In the genomic region with DNA sequence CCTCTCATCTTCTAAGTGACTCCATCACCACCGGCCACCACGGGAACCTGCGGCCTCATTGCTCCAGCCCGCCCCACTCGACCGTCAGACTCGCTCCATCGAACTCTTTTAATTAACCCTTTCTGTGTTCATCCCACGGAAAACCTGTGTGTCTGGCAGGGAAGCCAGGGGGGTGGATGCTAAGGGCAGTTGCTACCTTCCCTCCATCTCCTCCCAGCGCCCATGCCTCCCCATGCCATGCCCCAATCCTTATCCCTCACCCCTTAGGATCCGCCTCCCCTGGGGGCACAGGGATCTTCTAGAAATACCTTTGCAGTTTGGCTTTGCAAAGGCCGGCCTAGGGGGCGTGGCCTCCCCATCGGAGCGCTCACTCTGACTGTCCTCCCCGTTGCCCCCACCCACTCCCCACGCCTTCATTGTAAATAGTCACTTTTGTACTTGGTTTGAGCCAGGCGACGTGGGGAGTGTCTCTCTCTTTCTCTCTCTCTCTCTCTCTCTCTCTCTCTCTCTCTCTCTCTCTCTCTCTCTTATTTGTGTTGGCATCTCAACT, we compare ENCODE assay signal across 16 mouse cellular contexts. TPM values are rescaled to one million over a fixed set of nuclear protein-coding genes. Genes with fewer than 3 reads are reported as not detected.
A peak's percentile ranks its signal among the peaks of the same experiment; 100 is the strongest.
DNase-seq lines count a peak whose midpoint lies in the region; ATAC-seq and TF ChIP-seq lines count a peak whose summit lies in the region.
"Had no signal": no experiment of that assay in that cellular context is flagged by ENCODE, and none has a peak within 500 bp of the region (broad histone marks: within the 10 kb centered on the region; RNA-seq: fewer than 3 reads in every experiment).

No protein-coding gene starts in this region.

- no peak overlapping the region for H3K9ac ChIP-seq in intestine, postnatal 0 days (ENCODE audit: low read depth, low read length)

- no peak for TF ChIP-seq CTCF in intestine, postnatal 0 days (IDR thresholded peaks at IDR 0.05; ENCODE audit: low read depth)

- H3K9me3 ChIP-seq in heart, embryonic 10.5 days: no peaks in the 10 kb centered on the region
- no peaks in the 10 kb centered on the region for H3K9me3 ChIP-seq in intestine, postnatal 0 days (ENCODE audit: control insufficient read depth)

- no peaks in the 10 kb centered on the region for H3K36me3 ChIP-seq in heart, embryonic 10.5 days
- no peaks in the 10 kb centered on the region for H3K36me3 ChIP-seq in intestine, postnatal 0 days (ENCODE audit: control insufficient read depth, insufficient read depth)

- no peak for ATAC-seq in intestine, postnatal 0 days
- ATAC-seq in megakaryocyte, adult 5-6 weeks (ENCODE audit: poor library complexity, severe bottlenecking): no peak

- WGBS in heart, embryonic 10.5 days: under 1% methylated on average over 19 of the region's 19 CpGs
- 2% methylated on average over 19 of the region's 19 CpGs for WGBS in intestine, postnatal 0 days

- H3K27me3 ChIP-seq in heart, embryonic 10.5 days (ENCODE audit: insufficient read depth, poor library complexity, severe bottlenecking): peaks cover 79% of the 10 kb centered on the region
- H3K27me3 ChIP-seq in intestine, postnatal 0 days (replicated peaks; ENCODE audit: control insufficient read depth, insufficient read depth, low read length): peaks cover 63% of the 10 kb centered on the region

- DNase-seq in heart, embryonic 10.5 days (ENCODE audit: low spot score): no peak
- no peak for DNase-seq in heart, postnatal 14 days
- DNase-seq in testis, postnatal 10 days (ENCODE audit: low spot score): peak; percentile 54
- no peak for DNase-seq in testis, postnatal 14 days (ENCODE audit: low spot score)
- no peak for DNase-seq in ovary, postnatal 14 days (ENCODE audit: low spot score)
- DNase-seq in spleen, postnatal 14 days (ENCODE audit: low spot score in 2 of 2): no peak
- DNase-seq: adrenal gland, postnatal 14 days; B cell, adult 2 months; cerebellum, adult 2 months; gastrocnemius, postnatal 14 days; liver; thymus, postnatal 4 days had no signal

- peaks cover 21% of the 10 kb centered on the region for H3K4me1 ChIP-seq in heart, embryonic 10.5 days
- no peaks in the 10 kb centered on the region for H3K4me1 ChIP-seq in intestine, postnatal 0 days (replicated peaks; ENCODE audit: control insufficient read depth, insufficient read depth, low read length)

- peak overlapping the region; percentile 46 for H3K4me3 ChIP-seq in heart, embryonic 10.5 days
- no peak overlapping the region for H3K4me3 ChIP-seq in intestine, postnatal 0 days (ENCODE audit: low read depth, low read length)

- H3K4me2 ChIP-seq in intestine, postnatal 0 days (replicated peaks; ENCODE audit: low read depth): peak overlapping the region; percentile 37; the same call in 1 of the 2 replicates

- intact Hi-C loops in heart, postnatal 14 days (cut with DNase I): loop anchor here (10.0 kb wide), 1 partner anchor 59 kb away; no protein-coding TSS in a partner anchor

- no peak overlapping the region for H3K27ac ChIP-seq in heart, embryonic 10.5 days
- H3K27ac ChIP-seq in intestine, postnatal 0 days (ENCODE audit: low read depth, low read length): no peak overlapping the region

RNA-seq across cellular contexts. Expression of gene Nanos2, which starts 23.8 kb away (rescaled TPM):
- polyA plus RNA-seq in heart, embryonic 10.5 days (2016; fragmentation: Nextera tagmentation; extraction: Ambion mirVana): not detected in 2 replicates
- not detected for total RNA-seq in heart, postnatal 14 days (2021)
- not detected in 2 replicates for polyA plus RNA-seq in intestine, postnatal 0 days (2015; fragmentation: Nextera tagmentation; extraction: Ambion mirVana)
- total RNA-seq in megakaryocyte, adult 5-6 weeks (2015): not detected in 2 replicates
- not detected in 2 replicates for total RNA-seq in megakaryocyte, adult 5-6 weeks (2017)
- total RNA-seq: adrenal gland, postnatal 14 days; gastrocnemius, postnatal 14 days; neutrophil, adult 5-6 weeks had no signal
- polyA plus RNA-seq: small intestine, adult 2 months had no signal

RNA-seq across cellular contexts. Expression of gene Mypop, which starts 27.7 kb away (rescaled TPM):
- polyA plus RNA-seq in heart, embryonic 10.5 days (2016; fragmentation: Nextera tagmentation; extraction: Ambion mirVana): 2.1 and 3.3 TPM in 2 replicates
- total RNA-seq in heart, postnatal 14 days (2021): 1 to 10 TPM; 2.5 to 2.8 TPM
- polyA plus RNA-seq in intestine, postnatal 0 days (2015; fragmentation: Nextera tagmentation; extraction: Ambion mirVana): 1.1 and 1.2 TPM in 2 replicates
- total RNA-seq in megakaryocyte, adult 5-6 weeks (2015): 0.25 TPM in 1 of 2 replicates, not detected in the other
- total RNA-seq in megakaryocyte, adult 5-6 weeks (2017): 0.15 and 0.24 TPM in 2 replicates

RNA-seq across cellular contexts. Expression of gene Nova2, which starts 37.7 kb away (rescaled TPM):
- 0.53 and 0.57 TPM in 2 replicates for polyA plus RNA-seq in heart, embryonic 10.5 days (2016; fragmentation: Nextera tagmentation; extraction: Ambion mirVana)
- total RNA-seq in heart, postnatal 14 days (2021): 10 to 100 TPM in 1 of 2 experiments, 1 to 10 TPM in 1; 9.6 to 10.1 TPM
- 0.18 and 0.24 TPM in 2 replicates for polyA plus RNA-seq in intestine, postnatal 0 days (2015; fragmentation: Nextera tagmentation; extraction: Ambion mirVana)
- total RNA-seq in megakaryocyte, adult 5-6 weeks (2015): not detected in 2 replicates
- total RNA-seq in megakaryocyte, adult 5-6 weeks (2017): not detected in 2 replicates
- total RNA-seq: neutrophil, adult 5-6 weeks had no signal

RNA-seq across cellular contexts. Expression of gene Irf2bp1, which starts 40.5 kb away (rescaled TPM):
- 14.9 and 27.0 TPM in 2 replicates for polyA plus RNA-seq in heart, embryonic 10.5 days (2016; fragmentation: Nextera tagmentation; extraction: Ambion mirVana)
- total RNA-seq in heart, postnatal 14 days (2021): 10 to 100 TPM; 24.2 to 24.4 TPM
- 11.4 and 11.9 TPM in 2 replicates for polyA plus RNA-seq in intestine, postnatal 0 days (2015; fragmentation: Nextera tagmentation; extraction: Ambion mirVana)
- 11.4 and 14.5 TPM in 2 replicates for total RNA-seq in megakaryocyte, adult 5-6 weeks (2015)
- 6.9 and 8.2 TPM in 2 replicates for total RNA-seq in megakaryocyte, adult 5-6 weeks (2017)

RNA-seq across cellular contexts. Expression of gene Ccdc61, which starts 53.2 kb away (rescaled TPM):
- 26.9 and 29.4 TPM in 2 replicates for polyA plus RNA-seq in heart, embryonic 10.5 days (2016; fragmentation: Nextera tagmentation; extraction: Ambion mirVana)
- 1 to 10 TPM; 9.0 to 9.5 TPM for total RNA-seq in heart, postnatal 14 days (2021)
- polyA plus RNA-seq in intestine, postnatal 0 days (2015; fragmentation: Nextera tagmentation; extraction: Ambion mirVana): 13.5 and 15.1 TPM in 2 replicates
- 12.9 and 15.3 TPM in 2 replicates for total RNA-seq in megakaryocyte, adult 5-6 weeks (2015)
- total RNA-seq in megakaryocyte, adult 5-6 weeks (2017): 8.9 and 12.2 TPM in 2 replicates

Comparison
In these comparisons a context has a peak if more than half of its experiments do, and no peak if none do; other contexts are left out.
1. RNA of gene Nova2, which starts 37.7 kb away (total RNA-seq): 9.6 to 10.1 TPM in heart, postnatal 14 days; not detected in megakaryocyte, adult 5-6 weeks; every median in the first group is over 10 times any median in the second.